Mouse (Mus musculus) common myeloid progenitor, adult 5-6 weeks (primary cell): ENCODE data around the gene Gipc1. TPM values are rescaled to one million over a fixed set of nuclear protein-coding genes. Genes with fewer than 3 reads are reported as not detected.

Experiments used
- total RNA-seq: library from RNA; stranded (forward); fragments of 200-1000, 187-1606 nt; gene quantifications from 2 replicates; pipeline ENCODE4 v1.2.3, GENCODE M21; 2017

Gipc1 gene
- total RNA-seq, 1 experiment from 2014 or later, result 18.5 TPM

Other genes starting within 250 kb of the Gipc1 start
- gene Scoc, start 194.3 kb upstream of the Gipc1 start, total RNA-seq, result 52.8 and 70.0 TPM in 2 replicates
- not detected in 2 replicates for gene Olfr370, start 116.9 kb upstream of the Gipc1 start, total RNA-seq
- 169 and 208 TPM in 2 replicates for gene Ndufb7, start 86.0 kb upstream of the Gipc1 start, total RNA-seq
- gene Tecr, start 44.7 kb upstream of the Gipc1 start, total RNA-seq, result 260 and 286 TPM in 2 replicates
- 60.2 and 72.6 TPM in 2 replicates for gene Dnajb1, start 44.5 kb upstream of the Gipc1 start, total RNA-seq
- gene Ptger1, start 14.0 kb downstream of the Gipc1 start, total RNA-seq, result 1.6 and 4.5 TPM in 2 replicates
- 34.4 and 63.9 TPM in 2 replicates for gene Pkn1, start 46.5 kb downstream of the Gipc1 start, total RNA-seq
- 109 and 124 TPM in 2 replicates for gene Ddx39, start 62.5 kb downstream of the Gipc1 start, total RNA-seq
- 15.0 and 15.2 TPM in 2 replicates for gene Adgre5, start 88.6 kb downstream of the Gipc1 start, total RNA-seq
- 4.0 and 6.1 TPM in 2 replicates for gene Adgrl1, start 247.4 kb downstream of the Gipc1 start, total RNA-seq